Mouse (Mus musculus): ENCODE measurements around the gene Psmd11. TPM values are rescaled to one million over a fixed set of nuclear protein-coding genes. Genes with fewer than 3 reads are reported as not detected.

Psmd11 gene
- polyA plus RNA-seq, 1 experiment from 2014 or later: 215 TPM

Other genes with a start within 250 kb of the Psmd11 start
- gene Rnf135, start 244.8 kb upstream of the Psmd11 start, polyA plus RNA-seq (2014; fragmentation: Nextera tagmentation; extraction: Ambion mirVana): 6.1 and 8.3 TPM in 2 replicates
- gene Rhot1, start 219.6 kb upstream of the Psmd11 start, polyA plus RNA-seq (2014; fragmentation: Nextera tagmentation; extraction: Ambion mirVana): 65.2 and 68.7 TPM in 2 replicates
- gene Rhbdl3, start 127.7 kb upstream of the Psmd11 start, polyA plus RNA-seq (2014; fragmentation: Nextera tagmentation; extraction: Ambion mirVana): 0.27 and 0.35 TPM in 2 replicates
- gene 5730455P16Rik, start 50.6 kb upstream of the Psmd11 start, polyA plus RNA-seq (2014; fragmentation: Nextera tagmentation; extraction: Ambion mirVana): 14.6 and 14.8 TPM in 2 replicates
- 189 and 200 TPM in 2 replicates for gene Zfp207, start 45.3 kb upstream of the Psmd11 start, polyA plus RNA-seq (2014; fragmentation: Nextera tagmentation; extraction: Ambion mirVana)
- gene Cdk5r1, start 48.4 kb downstream of the Psmd11 start, polyA plus RNA-seq (2014; fragmentation: Nextera tagmentation; extraction: Ambion mirVana): 0.51 and 0.74 TPM in 2 replicates

Data from heart, embryonic 11.5 days (tissue).